Mouse (Mus musculus) left cerebral cortex, adult 2 months (tissue): ENCODE measurements around the gene Sphkap. TPM values are rescaled to one million over a fixed set of nuclear protein-coding genes. Genes with fewer than 3 reads are reported as not detected.
A peak's percentile ranks its signal among the peaks of the same experiment; 100 is the strongest.

ENCODE experiments used
- DNase-seq, 2 experiments: peaks; one replicate each; pipeline ENCODE4 v3.0.0; 2021 to 2022; ENCODE audit warnings: low spot score in 2 of 2, mixed read lengths in 1 of 2; ENCODE audit errors: extremely low spot score in 1 of 2
- H3K27ac ChIP-seq: fragments of 200-600 bp; 2 replicates; pipeline ENCODE4 v1.8.1; 2022
- H3K4me3 ChIP-seq: fragments of 200-600 bp; 2 replicates; pipeline ENCODE4 v1.8.1; 2022
- CTCF ChIP-seq: fragments of 200-600 bp; IDR thresholded peaks from 2 replicates; pipeline ENCODE4 v1.8.1; 2022; ENCODE audit warnings: antibody characterized with exemption, mild to moderate bottlenecking, moderate library complexity
- intact Hi-C: fragments of 180-260 bp; cut with DNase I; formaldehyde crosslinking; loops from one replicate; pipeline ENCODE4 v1.15.1; 2025
- total RNA-seq, 2 experiments: library from RNA; stranded (reverse); gene quantifications; 2 replicates each; pipeline ENCODE4 v1.2.3; 2021

Gene Sphkap
- total RNA-seq, 2 experiments from 2014 or later: 174 to 176 TPM

DNA sequence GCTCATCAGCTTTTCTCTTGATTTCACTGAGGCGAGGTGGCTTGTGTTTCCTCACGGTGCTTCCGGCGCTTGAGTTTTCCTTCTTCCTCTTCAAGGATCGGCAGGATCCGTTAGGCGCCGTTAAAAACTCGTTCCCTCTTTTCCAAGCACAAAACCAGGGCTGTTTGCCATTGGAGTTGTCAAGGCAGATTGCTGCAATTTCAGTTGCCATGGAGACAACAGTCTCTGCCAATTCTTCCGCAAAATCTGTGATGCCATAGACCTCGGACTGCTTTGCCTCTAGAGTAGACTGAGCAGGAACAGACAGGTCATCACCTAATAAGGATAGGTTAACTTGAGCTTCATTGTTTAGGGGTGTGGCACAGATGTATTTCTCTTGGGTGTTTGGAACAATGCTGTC lies 131.0 kb downstream of the Sphkap start:
- intact Hi-C loops: no loop called here
- H3K27ac ChIP-seq: peak overlapping the region; percentile 45; the same call in 1 of the 2 replicates
- no peak for TF ChIP-seq CTCF
- peak; percentile 53 to 66 for DNase-seq
- no peak overlapping the region for H3K4me3 ChIP-seq

DNA sequence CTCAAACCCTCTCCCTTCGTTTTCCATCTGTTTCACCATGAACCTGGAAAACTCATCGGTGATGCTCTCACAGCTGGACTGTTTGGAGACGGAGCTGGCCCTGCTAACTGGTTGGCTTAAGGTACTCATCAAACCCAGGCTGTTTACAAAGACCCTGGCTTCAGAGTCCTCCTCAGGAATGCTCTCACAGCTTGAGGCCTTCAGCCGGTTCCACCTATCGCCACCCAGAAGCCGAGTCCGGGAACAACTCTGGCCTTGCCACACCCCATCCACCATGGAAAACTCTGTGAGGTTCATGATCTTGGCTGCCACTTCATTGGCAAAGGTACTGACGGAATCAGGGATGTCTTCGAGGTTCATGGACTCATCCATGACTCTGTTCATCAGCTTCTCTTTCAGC lies 131.4 kb downstream of the Sphkap start:
- intact Hi-C loops: no loop called here

DNA sequence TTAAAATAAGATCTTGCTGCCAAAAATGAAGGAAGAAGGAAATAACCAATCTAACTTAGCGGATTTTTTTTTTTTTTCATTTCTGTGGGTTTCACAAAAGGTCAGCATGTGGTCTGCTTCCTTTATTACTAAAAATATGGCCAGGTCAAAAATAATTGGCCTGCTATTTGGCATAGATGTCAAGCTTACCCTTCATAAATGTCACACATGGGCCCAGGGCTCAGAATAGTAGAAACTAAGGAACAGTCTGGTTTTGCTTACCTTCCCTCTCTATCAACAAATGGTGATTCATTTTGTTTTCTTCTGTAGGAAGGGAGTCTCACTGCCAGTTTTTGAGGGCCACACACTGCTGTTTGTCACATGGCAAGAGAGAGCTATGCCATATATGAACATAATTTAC lies 156.3 kb downstream of the Sphkap start:
- no peak for DNase-seq
- intact Hi-C loops: no loop called here
- H3K27ac ChIP-seq: no peak overlapping the region
- H3K4me3 ChIP-seq: no peak overlapping the region
- no peak for TF ChIP-seq CTCF

More for the DNA sequence above, 131.4 kb downstream of the Sphkap start:
- no peak overlapping the region for H3K4me3 ChIP-seq
- DNase-seq: no peak
- peak overlapping the region; percentile 45; the same call in 1 of the 2 replicates for H3K27ac ChIP-seq
- TF ChIP-seq CTCF: no peak

DNA sequence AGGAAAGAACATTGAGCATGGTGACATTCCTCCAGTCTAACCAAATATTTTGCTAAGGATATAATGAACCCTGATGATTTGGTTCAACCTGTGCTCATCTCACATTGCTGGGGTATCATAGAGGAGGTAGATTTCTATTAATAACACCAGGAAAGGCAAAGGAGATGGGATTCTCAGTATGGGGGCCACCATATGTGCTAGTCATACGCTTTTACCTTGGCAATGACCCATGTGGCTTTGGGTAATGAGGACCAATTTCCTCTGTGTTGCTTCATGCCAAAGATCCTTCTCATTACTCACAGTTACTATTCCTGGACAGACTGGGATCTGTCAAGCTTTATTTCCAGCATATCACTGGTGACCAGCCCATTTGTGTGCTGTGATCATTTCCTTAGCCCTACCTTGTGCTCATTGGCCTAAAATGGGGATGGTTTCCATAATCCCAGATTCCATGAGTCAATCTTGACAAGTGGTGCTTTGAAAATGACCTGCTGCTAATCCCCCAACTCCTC lies 159.7 kb downstream of the Sphkap start:
- intact Hi-C loops: no loop called here
- Histone ChIP-seq H3K27ac (no peak overlapping the region), H3K4me3 (no peak overlapping the region)
- TF ChIP-seq CTCF: no peak
- DNase-seq: no peak

DNA sequence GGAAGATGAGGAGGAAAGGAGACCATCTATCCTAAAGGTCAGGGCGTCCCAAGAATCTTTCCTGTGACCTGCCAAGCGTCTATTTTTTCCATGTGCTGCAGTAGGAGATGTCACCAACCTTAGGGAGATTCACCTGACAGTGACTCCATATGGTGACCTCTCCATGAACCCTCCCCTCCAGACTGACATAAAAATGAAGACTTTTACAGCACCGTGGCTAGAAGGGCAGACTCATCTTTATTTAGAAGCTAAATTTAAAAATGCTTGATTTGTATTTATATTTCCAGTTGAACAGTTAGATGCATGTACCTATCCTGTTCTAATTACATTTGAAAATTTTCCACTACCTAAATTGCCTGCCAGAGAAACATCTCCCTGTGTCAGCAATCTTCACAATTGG lies 180.1 kb downstream of the Sphkap start:
- Histone ChIP-seq H3K27ac (no peak overlapping the region), H3K4me3 (no peak overlapping the region)
- TF ChIP-seq CTCF: no peak
- no peak for DNase-seq
- intact Hi-C loops: no loop called here

DNA sequence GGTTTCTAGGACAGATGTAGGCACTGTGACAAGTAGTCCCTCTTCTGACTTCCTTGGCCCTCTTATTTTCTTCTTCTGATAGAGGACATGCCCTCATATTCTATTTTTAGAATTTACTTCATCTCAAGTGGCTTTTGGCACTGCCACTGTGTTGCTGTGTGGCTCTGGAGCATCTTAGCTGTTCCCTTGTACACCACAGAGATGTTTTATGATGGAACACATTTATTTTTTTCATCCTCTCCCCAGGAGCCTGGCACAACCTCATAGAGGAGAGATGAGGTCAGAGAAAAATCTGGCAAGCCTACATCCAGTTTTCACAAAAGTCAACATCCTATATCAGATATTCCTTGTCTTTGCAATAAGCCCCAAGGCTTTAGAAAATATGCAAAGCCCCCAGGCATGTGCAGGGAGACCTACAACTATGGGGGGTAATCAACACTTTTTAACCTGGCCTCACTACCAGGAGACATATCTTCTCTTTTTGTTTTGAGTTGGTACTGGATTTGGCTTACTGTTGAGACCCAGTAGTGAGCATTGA lies 183.5 kb downstream of the Sphkap start:
- TF ChIP-seq CTCF: no peak
- intact Hi-C loops: no loop called here
- H3K4me3 ChIP-seq: no peak overlapping the region
- H3K27ac ChIP-seq: no peak overlapping the region
- no peak for DNase-seq

DNA sequence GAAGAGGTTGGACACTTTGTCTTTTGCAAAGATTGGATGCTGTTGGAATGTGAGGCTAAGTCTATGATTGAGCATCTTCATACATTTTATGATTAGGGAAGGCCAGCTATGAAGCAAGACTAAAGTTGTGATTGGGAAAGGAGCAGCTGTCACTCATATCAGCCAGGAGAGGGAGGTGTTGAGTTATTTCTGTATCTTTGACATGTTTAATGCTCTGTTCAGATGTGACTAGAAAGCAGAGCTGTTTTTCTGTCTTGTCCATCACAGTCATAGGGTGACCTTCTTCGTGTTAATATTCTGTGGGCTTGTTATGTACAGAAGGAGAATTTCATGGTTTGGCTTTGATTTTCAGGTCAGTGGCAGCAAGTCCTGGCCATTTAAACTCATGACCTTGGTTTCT lies 184.9 kb downstream of the Sphkap start:
- H3K27ac ChIP-seq: no peak overlapping the region
- intact Hi-C loops: no loop called here
- DNase-seq: no peak
- peak; percentile 26 for TF ChIP-seq CTCF
- H3K4me3 ChIP-seq: no peak overlapping the region

DNA sequence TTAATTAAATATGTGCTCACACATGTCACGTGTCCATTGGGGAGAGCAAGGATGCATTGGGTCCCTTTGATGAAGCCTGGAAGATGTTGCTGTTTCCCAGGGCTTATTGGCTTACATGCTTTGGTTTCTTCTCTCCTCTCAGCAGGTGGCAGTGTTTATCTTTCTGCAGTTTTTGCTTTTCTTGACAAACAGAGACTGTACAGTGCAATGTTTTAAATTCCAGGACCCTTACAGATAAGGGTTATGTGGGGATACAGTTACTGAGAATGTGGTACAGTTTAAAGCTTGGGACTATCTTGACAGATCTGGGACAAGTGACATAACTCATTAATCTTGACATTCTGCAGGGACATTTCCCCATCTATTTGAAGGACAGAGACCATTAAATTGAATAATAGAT lies 189.7 kb downstream of the Sphkap start:
- Histone ChIP-seq H3K4me3 (no peak overlapping the region), H3K27ac (no peak overlapping the region)
- intact Hi-C loops: loop anchor here (1.0 to 5.0 kb wide), 2 partner anchors 189 to 499 kb away; partner anchors contain the start of gene Sphkap
- DNase-seq: peak in 1 of 2 experiments; percentile 11
- peak; percentile 63 for TF ChIP-seq CTCF

DNA sequence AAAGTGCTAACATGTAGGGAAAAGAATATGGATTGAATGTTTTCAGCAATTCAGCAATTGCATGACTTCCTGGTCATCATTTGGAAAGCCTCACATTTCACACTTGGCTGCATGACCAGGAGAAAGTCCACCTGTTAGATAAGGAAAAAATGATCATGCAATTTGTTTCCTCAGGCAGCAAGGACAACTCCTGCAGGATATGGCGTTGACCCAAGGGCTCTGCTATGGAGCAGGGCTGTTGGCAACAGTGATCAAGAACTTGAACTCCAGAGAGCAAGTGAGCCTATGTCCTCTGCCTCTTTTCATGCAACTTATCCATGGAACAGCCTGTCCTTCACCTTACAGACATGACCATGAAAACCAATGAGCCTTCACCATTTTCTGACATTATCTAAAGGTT lies 198.0 kb downstream of the Sphkap start:
- no peak for DNase-seq
- intact Hi-C loops: no loop called here
- TF ChIP-seq CTCF: no peak
- H3K27ac ChIP-seq: no peak overlapping the region
- H3K4me3 ChIP-seq: no peak overlapping the region

Other genes with a start within 250 kb of the Sphkap start
- under 1 TPM; 0.25 to 0.56 TPM for gene Daw1, start 248.4 kb downstream of the Sphkap start, total RNA-seq